9 mouse cellular contexts compared by ENCODE assay signal in genomic region chr11:98580301-98581121, GRCm38 (mm10). TPM values are rescaled to one million over a fixed set of nuclear protein-coding genes. Genes with fewer than 3 reads are reported as not detected.
DNase-seq lines count a peak whose midpoint lies in the region; ATAC-seq lines count a peak whose summit lies in the region.
"Had no signal": no experiment of that assay in that cellular context is flagged by ENCODE, and none has a peak within 500 bp of the region (broad histone marks: within the 10 kb centered on the region; RNA-seq: fewer than 3 reads in every experiment).

No protein-coding gene starts in this region.

- no peak overlapping the region for H3K4me2 ChIP-seq in neural tube, embryonic 13.5 days

- H3K9me3 ChIP-seq in neural tube, embryonic 13.5 days, result no peaks in the 10 kb centered on the region

- no peak overlapping the region for H3K9ac ChIP-seq in neural tube, embryonic 13.5 days

- WGBS in neural tube, embryonic 13.5 days, result 82% methylated on average over 16 of the region's 16 CpGs

- ATAC-seq in neural tube, embryonic 13.5 days (ENCODE audit: low read depth), result peak; percentile 47; the same call in 1 of the 2 replicates
- no peak for ATAC-seq in activated CD4-positive, CD25-positive, alpha-beta regulatory T cell, adult 4 months

- H3K27ac ChIP-seq in neural tube, embryonic 13.5 days (replicated peaks), result no peak overlapping the region

- peaks cover 41% of the 10 kb centered on the region for H3K36me3 ChIP-seq in neural tube, embryonic 13.5 days

- no peaks in the 10 kb centered on the region for H3K27me3 ChIP-seq in neural tube, embryonic 13.5 days

- DNase-seq in adrenal gland, adult 2 months, result peak; percentile 48
- no peak for DNase-seq in adrenal gland, postnatal 4 days (ENCODE audit: low spot score in 2 of 2)
- no peak for DNase-seq in neural tube, embryonic 10.5 days (ENCODE audit: extremely low spot score, low spot score)
- DNase-seq in liver, result peak; percentile 86
- DNase-seq in testis, postnatal 14 days (ENCODE audit: low spot score), result peak; percentile 71
- DNase-seq in urinary bladder, postnatal 36 days (ENCODE audit: low spot score in 2 of 2), result no peak
- DNase-seq: thymus, postnatal 36 days had no signal

- peaks cover 13% of the 10 kb centered on the region for H3K4me1 ChIP-seq in neural tube, embryonic 13.5 days (replicated peaks)

- H3K4me3 ChIP-seq in neural tube, embryonic 13.5 days, result no peak overlapping the region

RNA-seq across cellular contexts. Expression of gene Ormdl3, which starts 6.7 kb away (rescaled TPM):
- 100 to 1,000 TPM in 1 of 2 experiments, 10 to 100 TPM in 1; 94.9 to 180 TPM for total RNA-seq in adrenal gland, adult 2 months (2021)
- polyA plus RNA-seq in adrenal gland, adult 2 months (2012; rRNA removed), result 151 and 188 TPM in 2 replicates
- 10 to 100 TPM; 74.7 to 84.1 TPM for total RNA-seq in adrenal gland, postnatal 4 days (2021)
- polyA plus RNA-seq in neural tube, embryonic 13.5 days (2015; fragmentation: Nextera tagmentation; extraction: Ambion mirVana), result 78.0 and 81.0 TPM in 2 replicates
- 10 to 100 TPM; 15.8 to 37.6 TPM for polyA plus RNA-seq in activated CD4-positive, CD25-positive, alpha-beta regulatory T cell, adult 4 months (2017; shearing (Covaris generic))

RNA-seq across cellular contexts. Expression of gene Lrrc3c, which starts 17.6 kb away (rescaled TPM):
- total RNA-seq in adrenal gland, adult 2 months (2021), result not detected
- not detected in 2 replicates for polyA plus RNA-seq in adrenal gland, adult 2 months (2012; rRNA removed)
- total RNA-seq in adrenal gland, postnatal 4 days (2021), result not detected
- polyA plus RNA-seq in neural tube, embryonic 13.5 days (2015; fragmentation: Nextera tagmentation; extraction: Ambion mirVana), result not detected in 2 replicates
- not detected for polyA plus RNA-seq in activated CD4-positive, CD25-positive, alpha-beta regulatory T cell, adult 4 months (2017; shearing (Covaris generic))

RNA-seq across cellular contexts. Expression of gene Zpbp2, which starts 29.6 kb away (rescaled TPM):
- total RNA-seq in adrenal gland, adult 2 months (2021), result under 1 TPM; 0.66 to 0.69 TPM
- 0.10 and 0.30 TPM in 2 replicates for polyA plus RNA-seq in adrenal gland, adult 2 months (2012; rRNA removed)
- total RNA-seq in adrenal gland, postnatal 4 days (2021), result under 1 TPM in 1 of 2 experiments, not detected in 1; 0.45 TPM
- polyA plus RNA-seq in neural tube, embryonic 13.5 days (2015; fragmentation: Nextera tagmentation; extraction: Ambion mirVana), result 0.23 TPM in 1 of 2 replicates, not detected in the other
- 1 to 10 TPM; 4.2 to 7.1 TPM for polyA plus RNA-seq in activated CD4-positive, CD25-positive, alpha-beta regulatory T cell, adult 4 months (2017; shearing (Covaris generic))

RNA-seq across cellular contexts. Expression of gene Ikzf3, which starts 34.7 kb away (rescaled TPM):
- total RNA-seq in adrenal gland, adult 2 months (2021), result under 1 TPM; 0.72 to 0.86 TPM
- 0.10 and 0.36 TPM in 2 replicates for polyA plus RNA-seq in adrenal gland, adult 2 months (2012; rRNA removed)
- total RNA-seq in adrenal gland, postnatal 4 days (2021), result 1 to 10 TPM in 1 of 2 experiments, under 1 TPM in 1; 0.36 to 1.4 TPM
- 0.31 TPM in 1 of 2 replicates, not detected in the other for polyA plus RNA-seq in neural tube, embryonic 13.5 days (2015; fragmentation: Nextera tagmentation; extraction: Ambion mirVana)
- polyA plus RNA-seq in activated CD4-positive, CD25-positive, alpha-beta regulatory T cell, adult 4 months (2017; shearing (Covaris generic)), result 100 to 1,000 TPM in 1 of 2 experiments, 10 to 100 TPM in 1; 95.8 to 124 TPM

RNA-seq across cellular contexts. Expression of gene Gm12355, which starts 45.0 kb away (rescaled TPM):
- total RNA-seq in adrenal gland, adult 2 months (2021), result 10 to 100 TPM in 1 of 2 experiments, 1 to 10 TPM in 1; 6.3 to 15.3 TPM
- polyA plus RNA-seq in adrenal gland, adult 2 months (2012; rRNA removed), result not detected in 2 replicates
- 10 to 100 TPM; 23.3 to 26.6 TPM for total RNA-seq in adrenal gland, postnatal 4 days (2021)
- 0.89 and 1.1 TPM in 2 replicates for polyA plus RNA-seq in neural tube, embryonic 13.5 days (2015; fragmentation: Nextera tagmentation; extraction: Ambion mirVana)
- polyA plus RNA-seq in activated CD4-positive, CD25-positive, alpha-beta regulatory T cell, adult 4 months (2017; shearing (Covaris generic)), result 1 to 10 TPM; 2.2 to 10.0 TPM

Comparison
In these comparisons a context has a peak if more than half of its experiments do, and no peak if none do; other contexts are left out.
1. DNase-seq: peak in adrenal gland, adult 2 months (single experiment), liver (single experiment) and testis, postnatal 14 days (single experiment); none in adrenal gland, postnatal 4 days (0 of 2), neural tube, embryonic 10.5 days (single experiment) and urinary bladder, postnatal 36 days (0 of 2).